Mouse (Mus musculus): ENCODE measurements around the gene Mvd.
A peak's percentile ranks its signal among the peaks of the same experiment; 100 is the strongest.

Mvd gene

DNA sequence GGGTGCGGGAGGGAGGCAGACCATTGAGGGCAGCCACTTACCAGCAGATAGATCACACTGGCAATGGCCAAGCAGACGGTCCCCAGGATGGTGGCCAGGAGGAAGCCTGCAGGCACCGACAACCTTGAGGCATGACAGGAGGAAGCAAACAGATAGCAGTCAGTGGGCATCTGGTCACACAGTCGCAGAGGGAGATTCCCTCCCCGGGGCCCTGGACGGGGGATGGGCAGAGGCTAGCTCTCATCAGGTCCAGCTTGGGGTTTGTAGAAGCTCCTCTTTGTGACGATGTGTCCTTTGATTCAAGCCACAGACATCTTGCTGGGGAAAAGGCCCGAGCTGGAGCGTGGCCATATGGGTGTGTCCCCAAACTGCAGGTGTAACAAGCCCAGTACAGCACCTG is 17.1 kb downstream of the Mvd start:
- Histone ChIP-seq H3K36me3 (ENCODE audit: control insufficient read depth, insufficient read depth, low read length, poor library complexity, severe bottlenecking) (peaks cover 21% of the 10 kb centered on the region), H3K27me3 (ENCODE audit: control insufficient read depth, insufficient read depth, low read length, poor library complexity, severe bottlenecking) (no peaks in the 10 kb centered on the region)
- no peak for DNase-seq (ENCODE audit: low read depth, low spot score)

DNA sequence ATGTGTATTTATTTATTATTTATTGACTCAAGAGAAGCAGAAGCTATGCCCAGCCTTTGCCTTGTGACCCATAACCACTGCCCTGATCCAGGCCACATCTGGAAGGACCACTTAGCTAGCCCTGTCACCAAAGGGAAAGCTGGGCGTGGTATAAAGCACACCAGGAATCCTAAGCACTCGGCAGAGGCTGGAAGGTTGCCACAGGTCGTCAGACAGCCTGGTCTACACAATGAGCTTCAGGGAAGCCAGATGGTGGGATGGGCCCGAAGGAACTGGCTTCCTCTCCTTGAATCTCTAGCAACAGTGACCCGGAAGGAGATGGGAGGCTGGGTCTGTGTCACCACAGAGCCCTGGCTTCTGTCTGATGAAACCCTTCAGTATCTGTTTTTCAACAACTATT is 19.6 kb downstream of the Mvd start:
- no peaks in the 10 kb centered on the region for H3K27me3 ChIP-seq (ENCODE audit: control insufficient read depth, insufficient read depth, low read length, poor library complexity, severe bottlenecking)
- no peak for DNase-seq (ENCODE audit: low read depth, low spot score)
- H3K36me3 ChIP-seq (ENCODE audit: control insufficient read depth, insufficient read depth, low read length, poor library complexity, severe bottlenecking) = peaks cover 21% of the 10 kb centered on the region

DNA sequence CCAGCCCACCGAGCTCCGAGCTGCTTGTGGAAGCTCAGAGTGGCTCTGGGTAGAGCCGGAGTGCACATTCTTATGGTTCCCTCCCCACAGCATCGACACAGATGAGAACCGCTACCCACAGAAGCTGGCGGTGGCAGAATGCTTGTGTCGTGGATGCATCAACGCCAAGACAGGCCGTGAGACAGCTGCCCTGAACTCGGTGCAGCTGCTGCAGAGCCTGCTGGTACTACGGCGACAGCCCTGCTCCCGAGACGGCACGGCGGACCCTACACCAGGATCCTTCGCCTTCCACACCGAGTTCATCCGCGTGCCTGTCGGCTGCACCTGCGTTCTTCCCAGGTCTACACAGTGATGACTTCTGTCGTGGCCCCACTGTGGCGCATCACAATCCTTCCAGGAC is 20.0 kb downstream of the Mvd start:
- no peaks in the 10 kb centered on the region for H3K27me3 ChIP-seq (ENCODE audit: control insufficient read depth, insufficient read depth, low read length, poor library complexity, severe bottlenecking)

DNA sequence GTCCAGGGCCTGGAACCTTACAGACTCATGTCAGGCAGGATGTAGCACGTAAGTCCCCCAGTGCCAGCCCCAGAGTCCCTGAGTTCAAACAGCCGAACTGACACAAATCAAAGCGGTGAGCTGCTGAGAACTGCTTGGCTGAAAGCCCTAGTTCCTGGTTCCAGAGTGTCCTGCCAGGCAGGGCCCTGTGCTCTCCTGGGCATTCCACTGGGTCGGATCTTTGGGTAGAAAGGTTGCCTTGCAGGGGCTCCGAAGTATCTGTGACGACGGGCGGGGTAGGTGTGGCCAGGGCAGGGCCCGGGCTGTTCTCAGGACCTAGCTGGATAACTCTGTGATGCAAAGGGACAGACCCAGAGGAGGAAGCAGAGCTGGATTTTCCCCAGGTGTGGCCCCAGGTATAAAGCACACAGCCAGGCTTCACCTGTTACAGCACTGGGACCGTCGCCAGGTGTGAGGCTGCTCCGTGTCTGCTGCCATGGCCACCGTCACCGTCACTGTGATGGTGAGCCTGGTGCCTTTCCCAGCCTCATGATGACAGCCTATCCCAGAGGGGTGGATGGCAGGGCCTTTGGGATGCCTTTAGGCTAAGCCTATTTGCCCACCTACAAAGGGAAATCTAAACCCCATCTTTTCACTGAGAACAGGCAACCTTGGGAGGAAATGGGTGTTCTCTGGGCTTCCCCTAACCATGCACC is 21.7 kb downstream of the Mvd start, which contains the start of gene Il17c:
Gene Il17c (plus strand): TSS at position 645 of the 695 bp plus-strand sequence.
- no peak for DNase-seq (ENCODE audit: low read depth, low spot score)
- Histone ChIP-seq H3K36me3 (ENCODE audit: control insufficient read depth, insufficient read depth, low read length, poor library complexity, severe bottlenecking) (peaks cover 21% of the 10 kb centered on the region), H3K27me3 (ENCODE audit: control insufficient read depth, insufficient read depth, low read length, poor library complexity, severe bottlenecking) (no peaks in the 10 kb centered on the region)

More for the DNA sequence above, 20.0 kb downstream of the Mvd start:
- DNase-seq (ENCODE audit: low read depth, low spot score) = no peak
- peaks cover 21% of the 10 kb centered on the region for H3K36me3 ChIP-seq (ENCODE audit: control insufficient read depth, insufficient read depth, low read length, poor library complexity, severe bottlenecking)

DNA sequence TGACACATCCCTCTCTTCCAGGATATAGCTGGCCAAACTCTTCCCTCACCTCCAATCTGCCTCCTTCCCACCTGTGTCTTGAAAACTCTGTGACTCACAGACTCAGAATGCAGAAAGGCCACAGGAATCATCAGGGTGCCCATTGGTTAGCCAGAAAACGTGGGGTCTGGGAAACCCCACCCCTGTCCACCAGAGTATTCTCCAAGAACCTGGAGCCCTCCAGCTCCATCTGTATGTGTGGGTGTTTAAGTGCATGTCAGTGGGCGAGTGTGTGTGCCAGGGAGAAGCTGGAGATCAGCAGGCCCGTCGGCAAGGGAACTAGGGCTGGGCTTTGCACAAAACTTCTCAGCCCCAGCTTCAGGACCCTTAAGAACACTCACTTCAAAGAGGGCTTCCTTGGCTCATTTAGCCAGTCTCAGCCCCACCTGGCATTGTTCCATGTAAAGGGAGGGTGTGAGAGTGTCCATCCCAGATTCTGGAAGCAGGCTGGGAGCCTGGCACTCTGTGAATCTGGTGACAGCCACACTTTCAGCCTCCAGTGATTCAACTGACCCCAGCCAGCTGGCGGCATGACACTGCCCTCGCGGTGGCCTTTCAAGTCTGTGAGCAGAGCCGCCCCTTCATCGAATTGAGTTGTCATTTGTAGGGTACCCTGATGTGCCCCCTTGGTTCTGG is 23.2 kb downstream of the Mvd start:
- H3K36me3 ChIP-seq (ENCODE audit: control insufficient read depth, insufficient read depth, low read length, poor library complexity, severe bottlenecking) = peaks cover 15% of the 10 kb centered on the region
- H3K27me3 ChIP-seq (ENCODE audit: control insufficient read depth, insufficient read depth, low read length, poor library complexity, severe bottlenecking) = no peaks in the 10 kb centered on the region
- no peak for DNase-seq (ENCODE audit: low read depth, low spot score)

DNA sequence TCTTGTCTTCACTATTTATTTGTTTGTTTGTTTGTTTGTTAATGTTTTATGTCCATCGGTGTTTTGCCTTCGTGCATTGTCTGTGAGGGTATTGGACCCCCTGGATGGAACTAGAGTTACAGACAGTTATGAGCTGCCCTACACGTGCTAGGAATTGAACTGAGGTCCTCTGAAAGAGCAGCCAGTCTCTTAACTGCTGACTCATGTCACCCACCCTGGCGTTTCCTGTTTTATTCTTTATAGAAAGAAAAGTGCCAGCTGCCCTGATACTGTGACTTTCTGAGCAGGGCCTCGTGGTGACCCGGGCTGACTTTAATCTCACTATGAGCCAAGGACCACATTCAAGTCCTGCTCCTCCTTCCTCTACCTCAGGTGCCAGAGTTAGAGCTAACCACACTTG is 27.7 kb downstream of the Mvd start:
- no peak for DNase-seq (ENCODE audit: low read depth, low spot score)

DNA sequence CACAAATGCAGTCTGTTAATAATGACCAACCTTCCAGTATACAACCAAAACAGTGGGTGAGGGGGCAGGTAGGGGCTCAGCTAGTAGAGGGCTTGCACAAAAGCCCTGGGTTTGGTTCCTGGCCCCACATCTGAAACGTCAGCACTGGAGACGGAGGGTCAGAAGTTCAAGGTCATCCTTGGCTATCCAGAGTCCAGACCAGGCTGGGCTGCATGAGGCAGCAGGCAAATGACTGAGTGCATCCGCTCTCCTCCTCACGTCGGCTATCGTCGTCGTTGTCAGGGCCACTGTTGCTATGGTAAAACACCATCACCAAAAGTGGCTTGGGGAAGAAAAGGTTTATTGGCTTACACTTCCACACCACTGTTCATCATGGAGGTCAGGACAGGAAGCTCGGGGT is 28.9 kb downstream of the Mvd start:
- peaks cover 7% of the 10 kb centered on the region for H3K36me3 ChIP-seq (ENCODE audit: control insufficient read depth, insufficient read depth, low read length, poor library complexity, severe bottlenecking)
- no peaks in the 10 kb centered on the region for H3K27me3 ChIP-seq (ENCODE audit: control insufficient read depth, insufficient read depth, low read length, poor library complexity, severe bottlenecking)
- no peak for DNase-seq (ENCODE audit: low read depth, low spot score)

More for the DNA sequence above, 27.7 kb downstream of the Mvd start:
- Histone ChIP-seq H3K36me3 (ENCODE audit: control insufficient read depth, insufficient read depth, low read length, poor library complexity, severe bottlenecking) (peaks cover 4% of the 10 kb centered on the region), H3K27me3 (ENCODE audit: control insufficient read depth, insufficient read depth, low read length, poor library complexity, severe bottlenecking) (no peaks in the 10 kb centered on the region)

DNA sequence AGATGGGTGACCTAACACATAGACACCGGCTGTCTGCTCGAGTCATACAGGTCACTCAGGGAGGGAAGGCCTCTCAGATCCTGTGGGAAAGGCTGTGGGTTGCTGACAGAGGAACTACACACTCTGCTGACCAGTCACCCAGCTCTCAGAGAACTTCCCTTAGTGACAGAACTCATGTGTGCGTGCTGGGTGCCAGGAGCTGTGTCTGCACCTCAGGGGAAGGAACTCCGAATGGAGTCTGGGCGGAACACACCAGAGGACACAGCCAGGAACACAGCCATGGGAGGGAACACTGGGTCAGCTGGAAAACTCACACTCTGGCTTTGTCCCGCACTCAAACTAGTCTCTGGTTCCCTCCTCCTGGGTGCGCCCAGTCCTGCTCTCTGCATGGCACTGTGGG is 35.5 kb downstream of the Mvd start:
- no peak for DNase-seq (ENCODE audit: low read depth, low spot score)

DNA sequence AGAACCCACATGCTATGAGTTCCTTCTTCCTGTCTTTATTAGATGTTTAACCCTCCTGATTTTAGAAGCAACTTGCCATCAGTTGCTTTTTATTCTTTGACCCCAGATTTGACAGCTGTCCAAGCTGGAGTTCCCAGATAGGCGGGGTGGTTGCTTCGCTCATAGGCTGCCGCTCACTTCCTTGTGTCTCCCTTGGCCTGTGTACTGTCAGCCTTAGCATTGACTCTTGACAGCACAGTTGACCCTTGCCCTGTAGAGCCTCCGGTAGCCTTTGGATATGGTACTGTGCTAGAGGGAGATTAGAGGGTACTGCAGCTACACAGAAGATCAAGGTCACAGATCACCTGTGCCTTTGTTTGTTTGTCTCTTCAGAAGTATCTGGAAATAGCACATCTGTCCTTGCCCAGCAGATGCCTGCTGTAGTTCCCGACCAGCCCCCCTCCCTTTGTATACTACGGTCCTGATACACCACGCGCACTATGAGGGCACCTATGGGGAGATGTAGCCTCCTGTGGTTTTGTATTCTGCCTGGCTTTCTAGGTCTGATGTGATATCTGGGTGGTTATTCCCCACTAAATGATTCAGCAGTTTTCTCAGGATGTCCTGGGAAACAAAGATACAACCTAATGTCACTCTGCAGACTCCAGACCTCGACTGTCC is 37.9 kb downstream of the Mvd start:
- peaks cover 19% of the 10 kb centered on the region for H3K36me3 ChIP-seq (ENCODE audit: control insufficient read depth, insufficient read depth, low read length, poor library complexity, severe bottlenecking)
- no peak for DNase-seq (ENCODE audit: low read depth, low spot score)

More for the DNA sequence above, 35.5 kb downstream of the Mvd start:
- Histone ChIP-seq H3K27me3 (ENCODE audit: control insufficient read depth, insufficient read depth, low read length, poor library complexity, severe bottlenecking) (no peaks in the 10 kb centered on the region), H3K36me3 (ENCODE audit: control insufficient read depth, insufficient read depth, low read length, poor library complexity, severe bottlenecking) (peaks cover 14% of the 10 kb centered on the region)

DNA sequence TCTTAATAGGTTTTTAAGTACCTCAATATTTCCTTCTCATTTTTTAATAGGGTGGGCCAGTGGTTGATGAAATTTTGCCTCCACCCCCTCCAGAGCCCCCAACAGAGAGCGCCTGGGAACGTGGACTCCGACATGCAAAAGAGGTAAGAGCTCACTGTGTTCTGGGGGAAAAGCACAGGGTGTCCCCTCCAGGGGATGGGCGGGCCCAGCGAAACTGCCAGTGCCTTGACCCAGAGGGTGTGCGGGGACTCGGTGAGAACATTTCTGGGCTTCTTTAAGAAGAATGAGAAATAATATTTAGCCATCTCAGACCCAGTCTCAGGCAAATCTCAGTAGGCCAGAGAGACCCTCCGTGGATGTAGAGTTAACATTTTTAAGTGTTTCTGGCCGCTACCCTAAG is 45.0 kb downstream of the Mvd start:
- H3K27me3 ChIP-seq (ENCODE audit: control insufficient read depth, insufficient read depth, low read length, poor library complexity, severe bottlenecking) = no peaks in the 10 kb centered on the region
- peaks cover 12% of the 10 kb centered on the region for H3K36me3 ChIP-seq (ENCODE audit: control insufficient read depth, insufficient read depth, low read length, poor library complexity, severe bottlenecking)
- DNase-seq (ENCODE audit: low read depth, low spot score) = no peak

More for the DNA sequence above, 37.9 kb downstream of the Mvd start:
- H3K27me3 ChIP-seq (ENCODE audit: control insufficient read depth, insufficient read depth, low read length, poor library complexity, severe bottlenecking) = no peaks in the 10 kb centered on the region

DNA sequence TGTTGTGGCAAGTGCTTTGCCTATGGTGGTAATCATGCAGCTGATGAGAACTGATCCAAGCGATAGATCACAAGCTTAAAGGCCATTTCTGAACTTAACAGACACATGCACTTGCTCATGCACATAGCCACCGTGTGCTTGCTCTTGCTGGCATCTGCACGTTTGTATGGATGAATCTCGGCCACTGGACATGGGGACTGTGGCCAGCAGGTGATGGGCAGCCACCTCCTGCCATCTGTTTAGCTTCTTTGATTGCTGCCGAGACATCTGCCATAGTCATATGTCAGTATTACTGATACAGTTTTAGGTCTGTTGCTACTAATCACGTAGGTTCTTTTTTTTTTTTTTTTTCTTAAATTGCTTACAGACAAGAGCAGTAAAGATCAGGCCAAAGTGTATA is 47.9 kb downstream of the Mvd start:
- H3K27me3 ChIP-seq (ENCODE audit: control insufficient read depth, insufficient read depth, low read length, poor library complexity, severe bottlenecking) = no peaks in the 10 kb centered on the region
- peaks cover 7% of the 10 kb centered on the region for H3K36me3 ChIP-seq (ENCODE audit: control insufficient read depth, insufficient read depth, low read length, poor library complexity, severe bottlenecking)
- DNase-seq (ENCODE audit: low read depth, low spot score) = no peak

DNA sequence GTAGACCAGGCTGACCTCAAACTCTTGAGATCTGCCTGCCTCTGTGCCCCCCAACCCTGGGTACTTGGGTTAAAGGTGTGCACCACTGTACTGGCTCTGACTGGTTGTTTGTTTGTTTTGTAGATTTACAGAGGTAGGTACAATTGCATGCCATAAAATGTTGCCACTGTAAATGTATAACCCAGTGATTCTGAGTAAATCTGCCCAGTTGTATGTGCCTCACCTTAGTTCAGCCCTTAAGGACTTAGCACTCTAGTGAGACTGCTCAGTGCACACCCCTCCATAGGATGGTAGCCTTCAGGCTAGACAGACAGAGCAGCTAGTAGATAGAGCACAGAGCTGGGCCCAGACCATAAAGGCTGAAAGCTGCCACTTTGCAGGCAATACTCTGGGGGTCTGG is 49.5 kb downstream of the Mvd start:
- DNase-seq (ENCODE audit: low read depth, low spot score) = no peak
- no peaks in the 10 kb centered on the region for H3K27me3 ChIP-seq (ENCODE audit: control insufficient read depth, insufficient read depth, low read length, poor library complexity, severe bottlenecking)
- H3K36me3 ChIP-seq (ENCODE audit: control insufficient read depth, insufficient read depth, low read length, poor library complexity, severe bottlenecking) = peaks cover 9% of the 10 kb centered on the region

DNA sequence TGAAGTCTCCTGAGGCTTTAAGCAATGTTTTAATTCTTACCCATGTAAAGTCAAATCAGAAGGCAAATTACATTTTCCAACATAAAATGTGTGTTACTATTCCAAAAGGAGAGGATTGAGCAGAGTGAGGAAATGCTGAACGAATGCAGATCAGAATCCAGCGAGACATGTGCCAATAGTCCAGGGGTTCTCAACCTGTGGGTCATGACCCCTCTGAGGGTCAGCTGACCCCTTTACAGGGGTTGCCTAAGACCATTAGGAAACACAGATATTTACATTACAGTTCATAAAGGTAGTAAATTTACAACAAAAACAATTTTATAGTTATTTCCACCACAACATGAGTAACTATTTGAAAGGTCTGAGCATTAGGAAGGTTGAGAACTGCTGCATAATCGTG is 52.5 kb downstream of the Mvd start:
- Histone ChIP-seq H3K36me3 (ENCODE audit: control insufficient read depth, insufficient read depth, low read length, poor library complexity, severe bottlenecking) (peaks cover 11% of the 10 kb centered on the region), H3K27me3 (ENCODE audit: control insufficient read depth, insufficient read depth, low read length, poor library complexity, severe bottlenecking) (no peaks in the 10 kb centered on the region)
- no peak for DNase-seq (ENCODE audit: low read depth, low spot score)

DNA sequence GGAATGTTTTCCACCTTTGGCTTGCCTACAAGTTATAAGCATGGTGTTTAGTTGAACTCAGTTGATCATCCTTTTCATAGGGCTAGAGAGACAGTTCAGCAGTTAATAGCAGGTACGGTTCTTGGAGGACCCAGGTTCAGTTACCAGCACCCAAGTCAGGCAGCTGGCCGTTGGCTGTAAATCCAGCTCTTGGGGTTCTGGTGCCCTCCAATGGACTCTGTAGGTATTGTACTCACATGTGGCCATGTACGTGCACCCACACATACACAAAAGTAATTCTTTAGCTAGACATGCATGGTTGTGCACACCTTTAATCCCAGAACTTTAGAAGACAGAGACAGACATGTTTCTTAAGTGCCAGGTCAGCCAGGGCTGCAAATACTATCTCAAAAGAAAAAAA is 53.9 kb downstream of the Mvd start:
- no peaks in the 10 kb centered on the region for H3K27me3 ChIP-seq (ENCODE audit: control insufficient read depth, insufficient read depth, low read length, poor library complexity, severe bottlenecking)
- DNase-seq (ENCODE audit: low read depth, low spot score) = peak; percentile 25

More for the DNA sequence above, 53.9 kb downstream of the Mvd start:
- H3K36me3 ChIP-seq (ENCODE audit: control insufficient read depth, insufficient read depth, low read length, poor library complexity, severe bottlenecking) = peaks cover 11% of the 10 kb centered on the region
